Mouse (Mus musculus) midbrain, embryonic 13.5 days (tissue): ENCODE results near the gene Olfr221. TPM values are rescaled to one million over a fixed set of nuclear protein-coding genes. Genes with fewer than 3 reads are reported as not detected.
A peak's percentile ranks its signal among the peaks of the same experiment; 100 is the strongest.
"Not testable (repeated sequence)": the region's sequence is repeated elsewhere in the genome, so short reads cannot be mapped to it uniquely, and the experiment has no call there.

Experiments used
- ATAC-seq: fragments of 200-750 bp; cut with Nextera tagmentation; 2 replicates; pipeline ENCODE4 v1.8.0; 2017; ENCODE audit warnings: mild to moderate bottlenecking, moderate TSS enrichment, moderate library complexity
- H3K27ac ChIP-seq: fragments of 300-500 bp; sonication (generic); 2 replicates; pipeline ENCODE4 v1.5.1; 2015; ENCODE audit warnings: inconsistent platforms, mild to moderate bottlenecking, moderate library complexity
- H3K27me3 ChIP-seq: fragments of 300-500 bp; sonication (generic); 2 replicates; pipeline ENCODE4 v1.6.1; 2015; ENCODE audit warnings: mild to moderate bottlenecking, inconsistent platforms
- H3K36me3 ChIP-seq: fragments of 300-500 bp; sonication (generic); 2 replicates; pipeline ENCODE4 v1.6.1; 2015; ENCODE audit warnings: mild to moderate bottlenecking, inconsistent platforms
- H3K4me1 ChIP-seq: fragments of 300-500 bp; sonication (generic); replicated peaks from 2 replicates; pipeline ENCODE4 v1.6.1; 2015; ENCODE audit warnings: inconsistent platforms
- H3K4me2 ChIP-seq: fragments of 300-500 bp; sonication (generic); replicated peaks from 2 replicates; pipeline ENCODE4 v1.6.1; 2015; ENCODE audit warnings: moderate library complexity, mild to moderate bottlenecking, inconsistent platforms
- H3K4me3 ChIP-seq: fragments of 300-500 bp; sonication (generic); replicated peaks from 2 replicates; pipeline ENCODE4 v1.5.1; 2015; ENCODE audit warnings: mild to moderate bottlenecking, inconsistent platforms
- H3K9ac ChIP-seq: fragments of 300-500 bp; sonication (generic); replicated peaks from 2 replicates; pipeline ENCODE4 v1.6.1; 2015; ENCODE audit warnings: mild to moderate bottlenecking, inconsistent platforms
- H3K9me3 ChIP-seq: fragments of 300-500 bp; sonication (generic); 2 replicates; pipeline ENCODE4 v1.6.1; 2016; ENCODE audit warnings: mild to moderate bottlenecking, inconsistent platforms
- WGBS: fragments of 180-500 bp; shearing (Covaris S2); methylation state at CpG from one replicate; pipeline ENCODE4 v1.1.7; 2015; 5-methylcytosine and 5-hydroxymethylcytosine counted together
- polyA plus RNA-seq: library from polyadenylated mRNA; unstranded; fragments of >200 nt; fragmentation: Nextera tagmentation; extraction: Ambion mirVana; gene quantifications from 2 replicates; pipeline ENCODE4 v1.2.1, GENCODE M21; 2015

Gene Olfr221
- polyA plus RNA-seq = not detected in 2 replicates

DNA sequence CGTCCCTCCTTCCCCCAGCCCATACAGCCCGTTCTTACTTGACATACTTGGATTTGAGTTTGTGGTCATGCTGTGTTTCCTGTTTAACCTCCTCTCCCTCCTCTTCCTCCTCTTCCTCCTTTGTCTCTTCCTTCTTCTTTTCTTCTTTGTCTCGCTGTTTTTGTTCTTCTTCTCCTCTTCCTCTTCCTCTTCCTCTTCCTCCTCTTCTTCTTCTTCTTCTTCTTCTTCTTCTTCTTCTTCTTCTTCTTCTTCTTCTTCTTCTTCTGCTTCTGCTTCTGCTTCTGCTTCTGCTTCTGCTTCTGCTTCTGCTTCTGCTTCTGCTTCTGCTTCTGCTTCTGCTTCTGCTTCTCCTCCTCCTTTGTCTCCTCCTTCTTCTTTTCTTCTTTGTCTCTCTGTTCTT is at the start of gene Olfr221:
TSS of gene Olfr221 (minus strand) at position 101 of the 400 bp plus-strand sequence.
- peaks cover 19% of the 10 kb centered on the region for H3K4me1 ChIP-seq
- not testable (repeated sequence) for H3K4me2 ChIP-seq, H3K27ac ChIP-seq, H3K27me3 ChIP-seq, H3K4me3 ChIP-seq, H3K9ac ChIP-seq, H3K9me3 ChIP-seq, ATAC-seq, H3K36me3 ChIP-seq
- 70% methylated on average over 3 of the region's 3 CpGs for WGBS

DNA sequence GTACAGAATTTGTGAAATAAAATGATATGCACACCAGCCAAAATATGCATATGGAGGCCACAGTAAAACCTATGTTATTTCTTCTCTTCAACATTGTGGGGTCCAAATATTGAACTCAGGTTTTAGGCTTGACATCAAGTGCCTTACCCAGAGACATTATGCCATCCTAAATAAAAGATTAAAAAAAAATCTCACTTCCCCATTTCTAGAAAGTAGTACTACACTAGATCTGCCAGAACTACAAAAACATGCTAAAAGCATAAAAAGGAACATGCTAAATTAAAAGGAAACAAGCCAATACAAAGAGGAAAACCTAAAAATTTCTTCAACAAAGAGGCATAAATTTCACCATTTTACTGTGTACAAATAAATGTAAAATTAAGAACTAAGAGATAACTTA is 40.8 kb upstream of the Olfr221 start:
- H3K4me1 ChIP-seq = no peaks in the 10 kb centered on the region
- no peak for ATAC-seq
- no peak overlapping the region for H3K9ac ChIP-seq
- H3K27ac ChIP-seq = no peak overlapping the region
- H3K4me2 ChIP-seq = no peak overlapping the region
- no peaks in the 10 kb centered on the region for H3K9me3 ChIP-seq
- no peaks in the 10 kb centered on the region for H3K27me3 ChIP-seq
- H3K4me3 ChIP-seq = no peak overlapping the region
- peaks cover 46% of the 10 kb centered on the region for H3K36me3 ChIP-seq

DNA sequence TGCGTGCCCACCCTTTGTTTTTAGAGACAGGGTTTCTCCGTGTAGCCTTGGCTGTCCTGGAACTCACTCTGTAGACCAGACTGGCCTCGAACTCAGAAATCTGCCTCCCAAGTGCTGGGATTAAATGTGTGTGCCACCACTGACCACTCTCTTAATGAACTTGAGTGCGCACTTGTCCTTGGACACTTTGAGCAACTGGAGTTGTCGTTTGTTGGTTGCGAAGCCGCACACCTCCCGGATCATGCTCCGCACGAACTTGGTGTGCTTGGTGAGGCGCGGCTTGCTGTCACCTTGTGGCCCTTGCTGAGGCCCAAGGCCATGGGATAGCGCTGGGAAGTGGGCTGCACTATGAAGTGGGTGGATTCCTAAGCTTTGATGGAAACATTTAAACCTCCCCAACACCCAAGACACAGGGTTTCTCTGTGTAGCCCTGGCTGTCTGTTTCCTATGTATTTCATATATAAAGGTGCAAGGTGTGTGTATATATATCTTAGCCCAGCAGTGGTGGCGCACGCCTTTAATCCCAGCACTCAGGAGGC is 29.4 kb upstream of the Olfr221 start:
- H3K9me3 ChIP-seq = no peaks in the 10 kb centered on the region
- H3K36me3 ChIP-seq = peaks cover 56% of the 10 kb centered on the region
- H3K4me2 ChIP-seq = no peak overlapping the region
- no peak overlapping the region for H3K27ac ChIP-seq
- no peaks in the 10 kb centered on the region for H3K27me3 ChIP-seq
- no peak overlapping the region for H3K9ac ChIP-seq
- no peak overlapping the region for H3K4me3 ChIP-seq
- no peaks in the 10 kb centered on the region for H3K4me1 ChIP-seq
- peak; percentile 60; the same call in 1 of the 2 replicates for ATAC-seq
- WGBS = 94% methylated on average over 15 of the region's 15 CpGs

DNA sequence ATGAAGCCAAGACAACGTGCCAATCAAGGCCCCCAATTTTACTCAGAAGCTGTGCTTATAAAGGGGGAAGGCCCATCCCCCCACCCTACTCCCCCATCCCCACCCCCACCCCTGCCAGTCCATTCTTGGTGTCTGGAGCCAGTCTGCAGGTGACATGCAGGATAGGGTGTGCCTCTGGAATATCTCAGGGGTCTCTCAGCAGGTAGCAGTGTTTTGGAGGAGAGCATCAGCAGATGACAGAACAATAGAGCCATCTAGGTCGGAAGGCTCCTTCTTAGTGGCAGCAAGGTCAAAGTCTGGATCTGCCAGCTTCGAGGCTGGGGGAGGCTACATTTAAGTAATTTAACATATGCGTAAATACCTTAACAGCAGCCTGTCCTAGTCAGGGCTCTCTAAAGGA is 23.9 kb upstream of the Olfr221 start:
- no peak overlapping the region for H3K9ac ChIP-seq
- no peak overlapping the region for H3K4me2 ChIP-seq
- H3K4me1 ChIP-seq = no peaks in the 10 kb centered on the region
- no peak overlapping the region for H3K27ac ChIP-seq
- H3K4me3 ChIP-seq = no peak overlapping the region
- ATAC-seq = no peak
- no peaks in the 10 kb centered on the region for H3K9me3 ChIP-seq
- 58% methylated on average over 4 of the region's 4 CpGs for WGBS
- peaks cover 6% of the 10 kb centered on the region for H3K36me3 ChIP-seq
- H3K27me3 ChIP-seq = no peaks in the 10 kb centered on the region

DNA sequence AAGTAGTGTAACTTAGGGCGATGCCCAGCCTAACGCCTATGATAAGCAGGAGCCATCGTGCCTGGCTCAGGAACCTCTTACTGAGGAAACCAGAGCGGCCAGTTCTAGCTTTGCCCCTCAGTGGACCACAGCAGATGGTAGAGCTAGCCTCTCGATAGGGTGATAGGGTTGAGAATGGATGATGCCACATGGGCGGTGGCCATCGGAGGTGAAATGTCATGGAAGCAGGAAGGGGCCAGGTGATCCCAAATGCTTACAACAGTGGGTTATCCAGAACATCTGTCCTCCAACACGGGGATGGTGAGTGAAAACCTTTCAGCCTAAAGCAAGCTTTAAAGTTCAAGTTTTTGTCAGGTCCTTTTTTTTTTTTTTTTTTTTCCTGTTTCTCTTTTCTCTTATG is 19.5 kb upstream of the Olfr221 start:
- Histone ChIP-seq H3K4me2 (no peak overlapping the region), H3K4me3 (no peak overlapping the region), H3K4me1 (no peaks in the 10 kb centered on the region), H3K36me3 (no peaks in the 10 kb centered on the region), H3K9me3 (no peaks in the 10 kb centered on the region), H3K27me3 (no peaks in the 10 kb centered on the region), H3K9ac (no peak overlapping the region), H3K27ac (no peak overlapping the region)
- WGBS = 85% methylated on average over 8 of the region's 8 CpGs
- ATAC-seq = no peak

DNA sequence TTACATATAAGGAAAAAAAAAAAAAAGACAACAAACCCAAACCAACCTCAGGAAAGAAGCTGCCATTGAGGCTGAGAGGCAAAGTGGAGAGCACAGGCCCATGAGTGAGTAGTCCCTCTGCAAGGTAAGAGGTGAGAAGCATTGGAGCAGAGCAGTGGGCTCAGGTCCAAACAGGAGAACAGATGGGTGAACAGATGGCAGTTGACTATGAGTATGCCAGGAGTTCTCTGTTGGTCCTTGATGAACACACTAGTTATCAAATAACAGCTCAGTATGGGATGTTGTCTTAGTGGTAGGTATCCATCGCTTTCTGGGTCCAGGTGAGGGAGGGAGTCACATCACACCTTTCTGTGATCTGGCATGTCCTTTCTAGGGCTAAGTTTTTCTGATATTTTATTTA is 18.5 kb upstream of the Olfr221 start:
- Histone ChIP-seq H3K27me3 (no peaks in the 10 kb centered on the region), H3K27ac (no peak overlapping the region), H3K9me3 (no peaks in the 10 kb centered on the region), H3K9ac (no peak overlapping the region), H3K4me1 (no peaks in the 10 kb centered on the region), H3K36me3 (no peaks in the 10 kb centered on the region), H3K4me2 (no peak overlapping the region), H3K4me3 (no peak overlapping the region)
- ATAC-seq = no peak
- 76% methylated on average over 1 of the region's 1 CpGs for WGBS

DNA sequence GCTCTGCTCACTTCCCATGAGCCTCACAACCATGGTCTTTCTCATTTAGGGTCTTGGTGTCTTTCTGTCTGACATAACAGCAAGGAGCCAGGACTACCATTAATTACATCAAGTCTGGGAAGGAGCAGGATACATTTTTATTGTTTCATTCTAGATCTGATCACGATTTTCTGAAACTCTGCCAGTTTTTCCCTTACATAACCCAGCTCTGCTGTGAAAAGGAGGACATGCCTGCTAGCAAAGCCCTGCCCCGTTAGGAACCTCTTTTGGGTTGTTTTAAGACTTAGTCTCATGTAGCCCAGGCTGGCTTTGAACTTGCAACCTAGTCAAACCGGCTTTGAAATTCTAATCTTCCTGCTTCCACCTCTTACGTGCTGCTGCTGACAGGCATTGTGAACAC is 17.7 kb upstream of the Olfr221 start:
- no peak for ATAC-seq
- no peak overlapping the region for H3K4me3 ChIP-seq
- H3K4me1 ChIP-seq = no peaks in the 10 kb centered on the region
- H3K27ac ChIP-seq = no peak overlapping the region
- WGBS = 67% methylated on average over 4 of the region's 4 CpGs
- no peaks in the 10 kb centered on the region for H3K36me3 ChIP-seq
- H3K27me3 ChIP-seq = no peaks in the 10 kb centered on the region
- no peak overlapping the region for H3K4me2 ChIP-seq
- H3K9ac ChIP-seq = no peak overlapping the region
- H3K9me3 ChIP-seq = no peaks in the 10 kb centered on the region

DNA sequence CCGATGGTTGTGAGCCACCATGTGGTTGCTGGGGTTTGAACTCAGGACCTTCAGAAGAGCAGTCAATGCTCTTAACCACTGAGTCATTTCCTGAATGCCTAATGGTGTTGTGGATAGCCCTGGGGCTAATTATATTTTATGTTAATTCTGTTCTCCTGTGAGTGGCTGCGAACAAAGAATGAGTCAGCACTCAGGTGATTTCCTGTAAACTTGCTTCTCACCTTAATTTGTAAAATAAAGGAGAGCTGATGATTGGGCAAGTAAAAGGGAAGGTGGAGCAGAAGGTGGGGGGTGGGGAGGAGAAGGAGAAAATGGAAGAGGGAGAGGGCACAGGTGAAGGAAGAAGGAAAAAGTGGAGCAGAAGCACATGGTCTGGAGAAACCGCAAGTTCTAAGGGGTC is 10.5 kb upstream of the Olfr221 start:
- 94% methylated on average over 3 of the region's 3 CpGs for whole genome bisulfite sequencing
- H3K36me3 ChIP-seq, H3K27ac ChIP-seq: not testable (repeated sequence)

DNA sequence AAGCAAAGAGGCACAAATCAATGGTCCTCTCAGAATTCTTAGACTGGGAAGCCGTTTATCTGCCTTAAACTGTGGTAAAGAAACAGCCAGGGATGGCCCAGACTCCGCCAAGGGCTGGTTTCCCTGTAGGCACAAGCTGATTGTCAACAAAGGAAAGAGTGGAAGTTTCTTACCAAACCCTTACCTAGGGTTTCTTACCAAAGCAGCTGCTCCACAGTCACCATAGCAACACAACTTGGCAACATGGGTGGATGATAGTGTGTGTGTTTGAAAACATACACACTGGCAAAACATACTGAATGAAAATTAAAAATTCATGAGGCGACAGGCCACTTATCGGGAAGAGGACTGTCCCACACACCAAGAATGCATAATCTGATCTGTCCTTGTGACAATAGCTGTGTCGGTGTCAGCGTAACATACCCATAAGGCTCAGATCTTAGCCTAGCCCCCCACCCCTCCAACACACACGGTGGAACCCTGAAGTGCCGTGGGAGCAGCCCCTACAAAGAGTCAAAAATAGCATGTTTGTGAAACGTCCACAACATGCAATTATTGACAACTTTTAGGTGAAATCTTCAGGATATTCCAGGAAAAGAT is 3.8 kb upstream of the Olfr221 start:
- Histone ChIP-seq H3K4me1 (peaks cover 19% of the 10 kb centered on the region), H3K9ac (no peak overlapping the region), H3K4me3 (no peak overlapping the region), H3K4me2 (no peak overlapping the region), H3K36me3 (no peaks in the 10 kb centered on the region), H3K27me3 (no peaks in the 10 kb centered on the region), H3K9me3 (no peaks in the 10 kb centered on the region), H3K27ac (no peak overlapping the region)
- 25% methylated on average over 9 of the region's 9 CpGs for WGBS
- 0 out of 2 replicates have a peak, but pooled peaks have one; percentile 55 for ATAC-seq

More for the DNA sequence above, 10.5 kb upstream of the Olfr221 start:
- H3K9ac ChIP-seq, H3K4me2 ChIP-seq, H3K4me1 ChIP-seq, H3K4me3 ChIP-seq, ATAC-seq, H3K27me3 ChIP-seq, H3K9me3 ChIP-seq: not testable (repeated sequence)

DNA sequence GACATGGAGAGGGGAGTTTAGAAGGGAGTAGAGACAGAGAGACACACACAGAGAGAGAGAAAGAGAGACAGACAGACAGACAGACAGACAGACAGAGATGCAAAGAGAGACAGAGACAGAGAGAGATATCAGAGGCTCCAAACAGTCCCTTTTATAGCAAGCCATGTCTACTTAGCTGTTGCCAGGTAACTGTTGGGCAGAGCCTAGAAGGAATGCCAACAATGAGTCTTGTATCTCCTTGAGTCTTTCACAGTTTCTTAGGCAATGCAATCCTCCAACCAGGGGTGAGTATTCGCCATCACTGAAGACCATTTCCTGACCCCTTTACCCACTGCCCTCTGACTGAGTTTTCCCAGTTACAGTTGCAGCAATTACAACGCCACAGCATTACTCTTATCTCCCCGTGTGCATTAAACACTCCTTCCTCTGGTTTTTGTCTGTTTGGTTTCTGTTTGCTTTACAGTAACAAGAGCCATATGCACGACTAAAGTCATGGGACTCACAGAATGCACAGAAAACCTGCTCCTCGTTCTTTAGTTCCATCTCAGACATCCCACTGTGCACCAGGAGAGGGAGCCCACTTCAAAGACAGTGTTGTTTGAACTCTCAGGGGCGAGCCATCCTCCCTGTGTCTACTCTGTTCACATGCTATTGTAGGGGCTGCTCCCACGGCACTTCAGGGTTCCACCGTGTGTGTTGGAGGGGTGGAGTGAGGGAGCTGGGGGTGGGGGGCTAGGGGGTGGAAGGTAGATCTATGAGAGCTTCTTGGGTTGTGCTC is 2.8 kb upstream of the Olfr221 start:
- no peaks in the 10 kb centered on the region for H3K27me3 ChIP-seq
- H3K4me3 ChIP-seq = no peak overlapping the region
- no peak overlapping the region for H3K27ac ChIP-seq
- H3K9me3 ChIP-seq = no peaks in the 10 kb centered on the region
- whole genome bisulfite sequencing = 8% methylated on average over 8 of the region's 8 CpGs
- peaks cover 19% of the 10 kb centered on the region for H3K4me1 ChIP-seq
- peak; percentile 83 for ATAC-seq
- no peaks in the 10 kb centered on the region for H3K36me3 ChIP-seq
- no peak overlapping the region for H3K9ac ChIP-seq
- H3K4me2 ChIP-seq = no peak overlapping the region

DNA sequence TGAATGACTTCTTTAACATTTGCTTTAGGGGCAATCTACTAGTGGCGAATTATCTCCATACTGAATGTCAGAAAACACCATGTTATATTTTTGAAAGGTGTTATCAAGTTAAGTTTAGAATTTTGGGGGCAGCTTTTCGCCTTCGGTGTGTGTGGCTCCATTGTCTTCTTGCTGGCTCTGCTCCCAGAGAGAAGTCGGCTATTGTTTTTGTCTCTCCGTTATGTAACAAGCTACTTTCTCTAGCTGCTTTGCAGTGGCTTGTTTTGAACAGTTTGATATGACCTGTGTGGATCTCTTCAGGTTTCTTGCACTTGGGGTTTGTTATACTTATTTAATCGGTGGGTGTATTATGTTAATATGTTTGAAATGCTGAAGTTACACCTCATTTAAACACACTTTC is 1.2 kb upstream of the Olfr221 start:
- no peak for ATAC-seq
- Histone ChIP-seq H3K4me1 (peaks cover 19% of the 10 kb centered on the region), H3K36me3 (no peaks in the 10 kb centered on the region), H3K9ac (no peak overlapping the region), H3K4me2 (no peak overlapping the region), H3K9me3 (no peaks in the 10 kb centered on the region), H3K27ac (no peak overlapping the region), H3K4me3 (no peak overlapping the region), H3K27me3 (no peaks in the 10 kb centered on the region)
- whole genome bisulfite sequencing = 71% methylated on average over 6 of the region's 6 CpGs

DNA sequence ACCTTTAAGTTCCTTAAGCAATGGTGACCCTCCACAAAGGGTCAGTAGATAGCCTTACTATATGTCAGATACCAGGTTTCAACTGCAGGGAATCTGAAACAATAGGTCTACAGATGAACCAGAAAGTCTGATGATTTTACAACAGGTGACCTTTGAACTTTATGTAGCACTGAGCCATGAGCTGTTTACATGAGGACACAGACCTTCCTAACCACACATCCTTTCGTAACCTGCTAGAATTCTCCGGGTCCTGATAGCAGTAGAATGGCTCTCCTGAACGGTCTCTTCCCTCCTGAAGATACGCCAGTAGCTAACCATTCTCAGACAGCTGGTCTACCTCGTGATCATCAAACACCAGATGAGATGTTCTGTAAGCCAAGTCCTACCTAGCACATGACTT is 2.9 kb downstream of the Olfr221 start:
- Histone ChIP-seq H3K4me3 (no peak overlapping the region), H3K27ac (no peak overlapping the region), H3K36me3 (no peaks in the 10 kb centered on the region), H3K4me1 (no peaks in the 10 kb centered on the region), H3K9ac (no peak overlapping the region), H3K9me3 (no peaks in the 10 kb centered on the region), H3K4me2 (no peak overlapping the region), H3K27me3 (no peaks in the 10 kb centered on the region)
- 89% methylated on average over 5 of the region's 5 CpGs for WGBS
- ATAC-seq = no peak
